Mouse (Mus musculus) A20 (cell line): ENCODE data around the gene Ntmt1.
A peak's percentile ranks its signal among the peaks of the same experiment; 100 is the strongest.

Experiments
- DNase-seq: peaks from one replicate; pipeline ENCODE4 v3.0.0-alpha.2; 2011; ENCODE audit warnings: low read depth, low spot score

The Ntmt1 gene

DNA sequence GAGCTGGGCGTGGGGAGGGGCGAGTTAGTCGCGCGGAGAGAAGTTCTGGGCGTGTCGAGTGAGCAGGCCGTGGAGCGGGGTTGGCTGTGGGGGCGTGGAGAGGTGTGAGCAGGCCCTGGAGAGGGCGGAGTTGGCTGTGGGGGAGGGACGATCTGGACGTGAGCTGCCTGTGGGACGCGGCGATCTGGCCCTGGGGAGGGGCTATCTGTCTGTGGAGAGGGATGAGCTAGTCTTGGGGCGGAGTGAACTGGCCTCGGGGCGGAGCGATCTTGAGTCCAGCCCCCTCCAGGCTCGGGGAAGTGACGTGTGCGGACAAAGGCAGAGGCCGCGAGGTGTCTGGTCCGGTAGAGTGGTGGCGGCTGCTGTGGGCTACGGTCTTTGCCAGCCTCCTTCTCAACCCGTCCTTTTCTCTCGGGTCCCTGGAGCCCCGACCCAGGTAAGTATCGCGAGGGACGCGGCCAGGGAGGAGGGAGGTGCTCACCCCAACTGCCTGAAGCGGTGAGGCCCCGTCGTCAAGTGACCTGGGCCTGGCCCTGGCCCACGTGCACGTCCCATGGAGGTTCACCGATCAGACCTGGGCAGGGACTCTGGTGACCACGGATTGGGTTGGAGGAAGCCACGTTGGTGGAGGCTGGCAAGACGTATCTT is at the start of gene Ntmt1:
TSS of gene Ntmt1 (plus strand) at position 179 of the 648 bp plus-strand sequence.
- peak; percentile 100 for DNase-seq

DNA sequence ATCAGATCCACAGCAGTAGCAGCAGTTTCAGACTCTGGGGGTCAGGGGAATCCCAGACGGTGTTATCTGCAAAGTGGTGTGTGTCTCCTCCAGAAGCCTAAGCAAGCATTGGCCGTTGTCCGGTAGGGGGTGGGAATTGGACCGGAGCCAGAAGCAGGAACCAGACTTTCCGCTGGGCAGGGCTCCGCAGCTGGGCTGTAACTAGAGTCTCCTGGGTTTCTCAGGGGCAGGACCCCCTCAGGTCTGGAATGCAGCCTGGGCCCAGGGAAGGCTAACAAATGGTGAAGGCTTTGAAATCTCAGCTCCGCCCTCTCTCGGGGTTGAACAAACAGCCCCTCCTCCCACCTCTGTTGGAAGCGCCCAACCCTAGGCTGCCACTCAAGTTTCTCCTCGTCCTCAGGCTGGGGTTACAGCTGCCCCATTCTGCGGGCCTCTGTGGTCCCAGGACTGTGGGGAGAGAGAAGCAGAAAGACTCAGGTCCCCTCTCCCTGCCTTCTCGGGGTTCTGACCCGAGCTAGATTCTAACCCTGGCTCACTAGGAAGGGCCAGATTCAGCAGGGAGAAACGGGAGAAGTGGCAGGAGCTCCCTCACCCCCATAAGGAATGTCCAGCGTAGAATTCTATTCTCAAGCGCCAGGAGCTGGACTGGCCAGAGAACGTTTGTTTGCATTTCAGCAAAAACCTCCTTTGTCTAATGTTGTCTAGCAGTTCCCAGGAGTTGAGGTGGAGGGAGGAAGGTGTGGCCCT is 49.1 kb upstream of the Ntmt1 start:
- no peak for DNase-seq

DNA sequence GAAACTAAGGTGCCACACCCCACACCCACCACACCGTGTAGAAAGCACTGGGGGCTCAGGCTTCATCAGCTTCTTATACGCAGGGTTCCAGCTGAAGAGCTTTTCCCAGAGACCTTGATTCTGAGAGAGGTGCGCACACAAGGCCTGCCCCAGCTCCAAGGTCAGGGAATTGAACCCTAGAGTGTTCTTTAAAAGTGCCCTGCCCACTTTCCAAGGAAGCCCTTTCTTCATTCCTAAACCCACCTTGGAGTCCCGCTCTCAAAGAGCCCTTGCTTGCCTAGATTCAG is 48.6 kb upstream of the Ntmt1 start:
- DNase-seq: no peak

DNA sequence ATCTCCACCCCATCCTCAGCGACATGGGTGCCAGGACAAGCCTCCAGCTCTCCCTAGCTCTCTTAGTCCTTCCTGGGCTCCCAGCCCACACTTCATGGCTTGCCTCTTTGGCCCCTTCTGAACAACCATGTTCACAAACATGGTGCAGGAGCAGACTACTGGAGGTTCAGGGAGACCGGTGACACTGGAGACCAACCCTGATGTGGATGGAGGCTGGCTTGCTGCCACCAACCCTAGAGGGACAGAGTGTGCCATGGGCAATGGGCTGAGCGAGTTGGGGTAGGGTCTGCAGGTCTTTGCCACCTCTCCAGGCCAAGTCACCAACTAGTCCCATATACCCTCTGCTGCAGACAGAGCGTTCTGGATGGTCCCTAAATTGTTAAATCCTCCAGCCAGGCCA is 48.2 kb upstream of the Ntmt1 start:
- DNase-seq: no peak

DNA sequence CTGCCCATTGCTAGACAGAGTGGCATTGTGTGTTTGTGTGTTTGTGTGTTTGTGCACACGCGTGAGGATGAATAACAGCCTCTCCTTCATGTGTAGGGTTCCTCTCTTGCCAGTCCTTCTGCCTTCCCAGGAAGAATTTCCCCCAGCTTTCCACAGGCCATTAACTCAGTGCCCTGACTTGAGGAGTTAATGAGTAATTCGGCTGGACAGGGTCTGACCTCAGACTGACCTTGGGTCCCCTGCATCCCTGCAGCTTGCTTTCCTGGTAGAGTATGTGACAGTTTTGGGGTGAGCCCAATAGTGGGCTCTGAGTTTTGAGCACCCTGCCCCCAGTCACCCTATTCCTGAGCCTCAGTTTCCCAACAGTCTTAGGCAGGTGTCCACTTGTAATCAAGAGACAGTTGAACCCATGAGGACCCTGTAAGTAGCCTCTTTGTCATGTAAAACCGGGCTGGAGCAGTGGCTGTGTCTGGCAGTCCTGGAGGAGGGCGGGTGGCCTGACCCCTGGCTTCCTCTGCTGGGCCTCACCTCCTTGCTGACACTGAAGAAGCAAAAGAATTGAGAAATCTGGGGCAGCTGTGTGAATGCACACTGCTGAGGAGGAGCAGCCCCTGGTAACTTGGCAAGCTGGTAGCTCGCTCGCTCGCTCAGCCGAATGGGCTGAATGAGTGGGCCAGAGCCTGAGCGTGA is 47.6 kb upstream of the Ntmt1 start:
- DNase-seq: no peak

DNA sequence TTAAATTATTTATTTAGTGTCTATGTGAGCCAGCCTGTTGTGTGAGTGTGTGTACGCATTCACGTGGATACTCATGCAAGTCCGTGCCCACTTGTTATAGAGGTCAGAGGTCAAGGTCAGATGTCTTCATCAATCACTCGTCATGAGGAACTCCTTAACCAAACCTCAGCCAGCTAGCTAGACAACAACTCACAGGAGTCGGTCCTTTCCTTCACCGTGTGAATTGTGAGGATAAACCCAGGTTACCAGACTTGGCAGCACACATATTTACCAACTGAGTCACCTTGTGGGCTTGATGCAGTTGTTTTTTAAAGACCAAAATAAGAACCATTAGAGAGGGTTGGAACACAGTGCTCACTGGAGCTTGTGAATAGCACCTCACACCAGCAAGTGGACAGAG is 46.9 kb upstream of the Ntmt1 start:
- DNase-seq: no peak

DNA sequence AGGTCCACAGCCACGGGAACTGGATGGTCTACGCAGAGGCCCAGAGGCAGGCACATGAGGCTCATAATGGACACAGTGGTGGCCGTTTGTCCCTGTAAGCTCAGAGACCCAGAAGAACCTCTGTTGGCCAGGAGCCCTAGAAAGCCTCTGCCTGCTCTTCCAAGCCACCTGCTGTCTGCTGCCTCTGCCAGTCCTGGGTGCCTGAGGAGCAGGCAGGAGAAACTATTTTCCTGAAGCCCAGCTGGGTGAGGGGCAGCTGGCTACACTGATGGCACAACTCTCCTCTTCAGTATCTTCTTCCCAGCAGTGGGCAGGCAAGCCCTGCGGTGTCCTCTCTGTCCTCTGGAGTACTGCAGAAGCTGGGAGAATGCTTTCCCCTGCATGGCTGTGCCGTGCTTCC is 41.2 kb upstream of the Ntmt1 start:
- no peak for DNase-seq

DNA sequence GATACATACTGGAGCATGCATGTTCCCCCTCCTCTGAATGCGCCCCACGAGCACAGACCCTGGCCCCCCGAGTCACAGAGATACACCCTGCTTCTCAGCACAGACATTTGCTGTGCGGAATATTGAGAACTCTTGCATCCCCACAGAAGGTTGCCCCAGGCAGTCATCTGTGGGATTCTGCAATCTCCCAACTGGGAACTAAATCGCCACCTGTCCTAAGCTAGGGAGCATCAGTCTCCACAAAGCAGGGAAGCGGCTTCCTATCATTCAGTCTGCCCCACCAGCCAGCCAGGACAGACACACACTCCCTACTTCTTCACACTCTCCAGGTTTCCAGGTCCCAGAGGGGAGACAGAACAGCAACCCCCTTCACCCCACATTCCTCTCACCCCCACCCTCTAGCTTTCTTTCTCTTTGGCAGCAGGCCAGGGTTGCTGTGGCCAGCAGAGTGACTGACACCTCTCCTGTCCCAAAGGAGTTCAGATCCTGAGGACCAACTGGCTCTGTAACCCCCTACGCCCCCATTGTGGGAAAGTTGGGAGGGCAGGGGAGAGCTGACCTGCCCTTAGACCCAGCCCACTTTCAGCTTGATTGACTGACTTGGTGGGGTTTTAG is 39.9 kb upstream of the Ntmt1 start:
- no peak for DNase-seq

DNA sequence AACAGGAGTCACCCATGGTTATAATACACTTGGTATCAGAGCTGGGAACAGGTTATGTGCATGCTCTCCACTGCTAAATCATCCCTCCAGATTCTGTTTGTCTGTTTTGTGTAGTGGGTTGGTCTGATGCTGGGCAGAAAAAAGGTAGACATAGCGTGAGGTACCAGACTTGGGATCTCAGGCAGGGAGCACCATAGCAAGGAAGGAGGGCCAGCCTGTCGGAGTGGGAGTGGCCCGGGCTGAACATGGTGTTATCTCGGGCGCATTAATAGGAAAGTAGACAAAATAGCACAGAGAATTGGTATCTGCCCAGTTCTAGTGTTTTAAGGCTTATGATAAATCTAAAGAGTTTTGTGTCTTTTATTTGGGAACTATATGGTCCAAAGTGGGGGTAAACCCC is 39.1 kb upstream of the Ntmt1 start:
- DNase-seq: no peak

DNA sequence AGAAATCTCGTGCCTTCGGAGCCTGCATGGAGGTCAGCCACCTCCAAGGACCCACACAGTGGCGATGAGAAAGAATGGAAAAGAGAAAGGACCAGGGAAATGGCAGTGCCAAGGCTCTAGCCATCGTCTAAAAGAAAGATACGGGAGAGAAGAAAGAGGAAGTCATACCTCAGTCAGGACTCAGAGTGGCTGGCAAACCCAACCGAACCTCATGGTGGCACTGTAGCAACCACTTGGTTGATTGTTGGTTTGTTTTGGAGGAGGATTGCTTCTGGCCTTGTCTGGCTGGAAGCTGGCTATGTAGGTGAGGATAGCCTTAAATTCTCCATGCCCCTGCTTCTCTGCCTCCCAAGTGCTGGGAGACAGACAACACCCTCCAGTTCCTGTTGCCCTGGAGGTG is 38.4 kb upstream of the Ntmt1 start:
- DNase-seq: peak; percentile 54

DNA sequence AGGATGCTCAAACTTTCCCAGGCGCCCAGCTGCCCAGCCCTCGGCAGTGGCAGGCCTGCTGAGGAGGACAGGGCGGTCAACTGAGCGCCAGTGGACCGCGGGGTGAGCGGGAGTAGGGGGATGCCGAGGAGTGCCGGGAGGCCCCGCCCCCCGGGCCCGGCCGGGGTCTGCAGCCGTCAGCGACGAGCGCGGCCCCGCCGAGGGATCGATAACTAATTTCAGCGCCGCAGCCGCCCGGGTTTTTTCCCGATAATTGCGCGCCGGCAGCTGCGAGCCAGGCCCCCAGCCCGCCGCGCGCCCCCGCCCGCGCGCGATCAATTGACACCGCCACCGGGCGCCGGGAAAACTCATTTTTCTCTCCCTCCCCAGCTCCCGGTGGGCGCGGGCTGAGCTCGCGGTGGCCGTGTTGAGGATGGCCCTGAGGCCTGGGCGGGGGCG is 36.2 kb upstream of the Ntmt1 start:
- no peak for DNase-seq

DNA sequence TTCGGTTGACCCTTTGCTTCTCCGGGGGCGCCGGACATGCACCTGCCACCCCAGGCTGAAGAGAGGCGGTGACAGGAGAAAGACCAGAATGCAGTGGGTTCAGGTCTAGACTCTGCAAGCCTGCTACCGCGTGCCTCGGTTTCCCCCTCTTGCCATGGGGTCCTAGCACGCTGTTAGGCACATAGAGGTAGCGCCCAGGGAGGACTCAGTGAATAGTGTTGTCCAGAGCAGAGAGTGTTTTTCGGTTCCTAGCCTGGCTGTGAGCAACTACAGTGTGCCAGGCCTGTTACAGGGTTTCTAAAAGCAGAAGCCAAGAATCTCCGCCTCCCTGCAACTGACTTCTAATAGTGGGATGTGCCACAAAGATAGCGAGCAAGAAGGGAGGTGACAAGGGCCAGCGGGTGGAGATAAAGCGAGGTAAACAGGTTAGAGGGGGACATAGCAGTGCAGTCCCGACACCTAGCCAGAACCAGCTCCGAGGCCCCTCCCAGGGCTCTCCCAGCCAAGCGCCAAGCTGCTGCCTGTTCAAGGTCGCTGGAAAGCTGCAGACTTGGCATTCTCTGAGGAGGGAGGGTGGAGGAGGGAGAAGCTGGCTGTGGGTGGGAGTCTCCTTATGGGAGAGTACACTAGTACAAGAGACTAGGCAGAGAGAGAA is 35.7 kb upstream of the Ntmt1 start:
- DNase-seq: no peak

DNA sequence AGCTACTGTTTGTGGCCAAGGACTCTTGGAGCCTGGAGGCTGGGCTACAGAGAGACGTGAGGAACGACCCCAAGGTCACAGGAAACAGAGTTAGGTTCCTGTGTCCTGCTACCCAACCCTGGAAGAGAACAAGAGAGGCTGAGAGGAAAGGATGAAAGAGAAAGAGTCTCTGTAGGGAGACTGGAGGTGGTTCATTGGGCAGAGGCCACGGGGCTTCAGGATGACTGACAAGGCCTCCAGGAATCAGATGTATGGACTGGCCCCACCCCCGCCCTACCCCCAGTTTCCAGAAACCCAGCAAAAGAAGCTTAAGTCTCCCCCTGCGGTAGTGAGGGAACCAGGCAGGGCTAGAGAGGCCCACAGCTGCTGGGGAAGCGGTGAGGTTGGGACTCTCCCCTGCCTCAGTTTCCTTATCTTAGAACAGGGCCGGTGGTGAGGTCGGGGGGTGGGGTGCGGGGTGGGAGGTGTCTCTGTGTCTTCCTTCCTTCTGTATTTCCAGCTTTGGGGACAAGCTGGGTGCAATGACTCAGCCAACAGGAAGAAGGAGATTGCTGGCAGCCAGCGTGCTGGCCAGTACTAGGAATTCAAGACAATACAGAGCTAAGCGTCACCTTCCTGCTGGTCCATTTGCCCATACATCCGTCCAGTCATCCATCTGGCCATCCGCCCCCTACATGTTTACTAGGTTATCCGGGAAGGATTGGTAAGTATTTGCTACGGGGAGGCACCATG is 34.9 kb upstream of the Ntmt1 start:
- no peak for DNase-seq

DNA sequence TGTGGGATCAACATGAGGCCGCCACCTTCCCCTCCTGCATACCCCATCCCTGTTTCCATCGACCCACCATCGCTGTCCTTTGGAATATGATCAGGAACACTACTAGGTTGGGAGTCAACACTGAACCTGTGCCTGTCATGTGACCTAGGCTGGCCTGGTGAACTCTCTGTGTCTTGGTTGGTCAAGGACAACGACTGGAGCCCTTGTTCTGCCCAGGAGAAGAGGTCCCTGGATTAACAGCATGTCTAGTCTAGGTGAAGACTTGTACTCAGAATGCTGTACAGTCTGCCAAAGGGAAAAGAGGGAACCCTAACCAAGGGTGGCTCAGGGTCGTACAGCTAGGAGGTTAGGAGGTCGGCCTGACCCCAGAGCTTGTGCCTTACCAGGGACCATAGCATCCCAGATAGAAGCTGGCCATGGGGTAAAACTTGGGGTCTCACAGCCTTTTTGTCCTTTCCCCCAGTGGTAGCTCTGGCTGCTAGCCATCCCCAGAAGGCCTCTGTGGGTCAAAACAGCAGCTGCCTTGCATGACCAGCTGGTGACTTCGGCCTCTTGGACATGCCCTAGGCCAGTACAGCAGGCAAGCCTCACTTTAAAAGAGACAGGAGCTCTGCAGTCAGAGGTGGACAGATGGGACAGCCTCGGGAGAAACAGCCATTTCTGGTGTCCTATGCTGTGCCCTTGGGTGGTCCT is 34.2 kb upstream of the Ntmt1 start:
- DNase-seq: no peak

DNA sequence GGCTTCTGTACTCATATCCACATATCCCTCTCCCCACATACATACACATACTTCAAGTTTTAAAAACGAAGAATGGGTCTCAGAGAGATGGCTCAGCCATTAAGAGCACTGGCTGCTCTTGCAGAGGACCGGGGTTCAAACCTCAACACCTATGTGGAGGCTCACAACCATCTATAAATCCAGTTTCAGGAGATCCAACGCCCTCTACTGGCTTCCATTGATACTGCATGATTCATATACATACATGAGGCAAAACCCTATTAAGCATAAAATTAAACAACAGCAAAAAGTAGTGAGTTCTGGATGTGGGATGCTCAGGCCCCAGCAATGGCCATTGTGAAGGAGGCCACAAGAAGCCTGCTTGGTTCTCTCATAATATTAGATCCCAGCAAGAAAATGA is 31.7 kb upstream of the Ntmt1 start:
- peak; percentile 12 for DNase-seq

DNA sequence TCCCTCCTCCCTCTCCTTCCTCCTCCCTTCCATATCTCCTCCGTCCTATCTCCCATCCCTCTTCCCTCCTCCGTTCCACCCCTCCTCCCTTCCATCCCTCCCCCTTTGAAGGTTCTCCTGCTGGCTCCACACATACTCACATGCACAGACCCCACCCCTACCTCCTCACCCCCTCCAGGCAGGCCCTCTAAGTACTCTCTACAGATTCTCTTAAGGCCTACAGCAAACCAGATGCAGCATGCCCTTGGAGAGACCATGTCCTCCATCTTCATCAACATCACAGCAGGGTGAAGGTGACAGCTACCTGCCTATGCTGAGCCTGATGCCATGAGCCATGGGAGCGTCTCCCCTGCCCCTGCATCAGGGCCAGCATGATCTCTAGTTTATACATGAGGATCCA is 30.4 kb upstream of the Ntmt1 start:
- DNase-seq: no peak

DNA sequence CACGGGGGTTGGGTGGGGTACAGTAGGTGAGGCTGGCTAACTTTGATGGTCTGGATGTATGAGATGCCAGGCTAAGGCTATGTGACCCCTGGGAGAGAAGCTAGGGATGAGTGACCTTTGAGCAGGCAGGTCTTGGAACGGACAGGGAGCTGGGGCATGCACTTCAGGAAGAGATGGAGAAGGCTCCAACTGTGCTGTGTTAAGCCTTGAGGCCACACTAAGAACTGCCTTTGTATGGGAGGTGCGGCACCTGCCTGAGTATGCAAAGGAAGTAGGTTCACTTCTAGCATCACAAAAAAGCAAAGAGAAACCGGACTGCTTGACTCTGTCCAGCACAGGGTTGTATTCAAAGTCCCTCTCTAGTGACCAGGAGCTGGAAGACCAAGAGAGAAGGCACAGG is 29.4 kb upstream of the Ntmt1 start:
- DNase-seq: no peak

DNA sequence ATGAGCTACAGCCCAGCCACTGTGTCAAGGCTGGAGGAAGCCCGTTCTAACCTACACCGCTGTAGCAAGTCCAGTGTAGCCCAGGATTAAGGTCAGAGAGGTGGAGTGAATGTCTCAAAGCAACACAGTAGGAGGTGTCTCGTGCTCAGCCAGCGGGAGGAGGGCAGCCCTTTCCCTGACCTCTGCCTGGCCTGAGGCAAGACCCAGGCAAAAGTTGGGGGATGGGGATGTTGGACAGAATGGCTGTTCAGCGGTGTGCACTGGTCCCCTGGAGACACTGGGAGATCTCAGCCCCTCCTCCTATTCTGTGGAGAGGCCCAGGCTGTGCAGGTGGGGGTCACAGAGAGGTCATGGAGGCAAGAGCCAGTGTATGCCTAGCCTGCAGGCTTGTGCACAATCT is 28.4 kb upstream of the Ntmt1 start:
- DNase-seq: no peak

DNA sequence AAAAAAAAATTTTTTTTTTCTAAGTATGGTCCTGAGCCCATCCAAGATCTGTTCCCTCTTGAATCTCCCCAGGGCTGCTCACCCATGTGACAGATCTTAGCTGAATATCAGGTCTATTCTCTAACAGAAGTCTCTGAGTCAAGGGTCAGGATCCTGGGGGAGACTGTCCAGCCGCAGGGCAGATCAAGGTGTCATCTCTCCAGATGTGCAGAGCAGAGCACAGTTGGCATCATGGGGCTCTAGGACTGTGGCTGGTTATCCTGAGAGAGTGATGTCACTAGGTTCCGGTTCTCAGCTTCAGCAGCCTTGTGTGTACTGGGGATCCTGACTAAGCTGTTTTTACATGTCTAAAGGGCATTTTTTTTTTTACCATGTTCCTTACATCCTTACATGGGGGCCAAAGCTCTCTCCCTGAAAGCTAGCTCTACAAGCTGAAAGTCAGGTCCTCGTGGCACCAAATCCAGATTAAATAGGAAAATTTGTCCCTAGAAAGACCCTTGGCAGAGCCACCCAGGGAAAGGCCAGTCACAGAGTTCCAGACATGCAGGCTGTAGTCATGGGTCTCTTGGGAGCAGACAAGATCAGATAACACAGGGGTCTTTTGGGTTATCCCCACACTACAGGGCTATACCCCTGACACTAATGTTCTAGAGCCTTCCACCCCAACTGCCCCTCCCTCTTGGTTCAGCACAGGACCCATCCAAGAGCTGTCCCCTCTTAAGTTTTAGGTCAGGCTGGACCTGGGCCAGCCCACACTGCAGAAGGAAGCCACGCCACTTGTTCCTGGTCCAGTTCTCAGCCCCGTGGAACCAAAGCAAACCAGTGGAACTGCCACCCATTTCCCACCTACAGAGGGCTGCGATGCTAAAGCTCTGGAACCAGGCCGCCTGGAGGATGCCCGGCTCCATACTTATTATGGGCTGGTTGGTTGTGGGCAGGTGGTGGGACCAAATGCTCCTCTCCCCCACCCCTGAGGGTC is 25.0 kb upstream of the Ntmt1 start:
- DNase-seq: no peak

DNA sequence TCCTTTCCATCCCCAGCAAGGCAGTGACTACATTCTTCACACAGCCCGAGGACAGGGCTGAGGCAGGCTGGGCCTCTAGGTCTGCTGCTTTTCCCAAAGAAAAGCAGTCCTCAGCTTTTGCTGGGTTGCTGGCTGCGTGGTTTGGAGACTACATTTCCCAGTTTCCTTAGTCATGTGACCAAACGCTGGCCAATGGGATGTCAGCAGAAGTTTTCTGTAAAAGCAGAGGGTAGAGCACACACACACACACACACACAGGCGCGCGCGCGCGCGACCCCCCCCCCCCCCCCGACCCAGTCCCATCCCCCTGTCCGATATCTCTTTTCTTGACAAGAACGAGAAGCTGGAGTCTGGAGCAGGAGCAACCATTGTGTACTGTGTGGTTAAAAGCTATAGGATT is 24.3 kb upstream of the Ntmt1 start:
- peak; percentile 31 for DNase-seq
